Mouse (Mus musculus) erythroid progenitor cell, adult 5-6 weeks (primary cell): ENCODE measurements around the gene Sp4. TPM values are rescaled to one million over a fixed set of nuclear protein-coding genes. Genes with fewer than 3 reads are reported as not detected.

Experiments used
- ATAC-seq: replicated peaks from 2 replicates; pipeline ENCODE4 v1.8.0; 2016; ENCODE audit warnings: moderate number of reproducible peaks, mild to moderate bottlenecking, moderate TSS enrichment, inconsistent platforms; ENCODE audit not compliant: poor library complexity, low FRiP score, severe bottlenecking
- total RNA-seq, 2 experiments: library from RNA; stranded (forward) in 1 of 2; stranded (reverse) in 1 of 2; fragments of 150-400 nt in 1 of 2; fragments of 186-747, 209-891 nt in 1 of 2; gene quantifications; 2 replicates each; pipeline versions ENCODE4 v1.2.3 to v1.2.4; 2015 to 2017; ENCODE audit warnings: low replicate concordance in 2 of 2

The Sp4 gene
- total RNA-seq (2015; ENCODE audit: low replicate concordance) (54.1 and 85.8 TPM in 2 replicates), total RNA-seq (2017; ENCODE audit: low replicate concordance) (47.2 and 53.8 TPM in 2 replicates)

- peak; percentile 67 for ATAC-seq
These were observed at the start of gene Sp4 for GRCm38 (mm10) chr12:118301072-118301865. TSS of gene Sp4 (minus strand) at chr12:118301440.

- no peak for ATAC-seq
These were observed 37.9 kb upstream of the Sp4 start for GRCm38 (mm10) chr12:118339107-118339506.

- ATAC-seq = peak; percentile 49; the same call in 1 of the 2 replicates
These were observed 37.0 kb upstream of the Sp4 start for GRCm38 (mm10) chr12:118338243-118338642.

GRCm38 (mm10) chr12:118337291-118337690 is 36.1 kb upstream of the Sp4 start:
- ATAC-seq = no peak

- no peak for ATAC-seq
These were observed 27.6 kb upstream of the Sp4 start for GRCm38 (mm10) chr12:118328739-118329249.

GRCm38 (mm10) chr12:118327566-118327965 is 26.3 kb upstream of the Sp4 start:
- no peak for ATAC-seq

GRCm38 (mm10) chr12:118326161-118326560 is 24.9 kb upstream of the Sp4 start:
- no peak for ATAC-seq

- no peak for ATAC-seq
These were observed 18.8 kb upstream of the Sp4 start for GRCm38 (mm10) chr12:118320076-118320475.

- ATAC-seq = no peak
These were observed 13.2 kb upstream of the Sp4 start for GRCm38 (mm10) chr12:118314477-118314845.

- no peak for ATAC-seq
These were observed 12.7 kb upstream of the Sp4 start for GRCm38 (mm10) chr12:118313805-118314476.

GRCm38 (mm10) chr12:118303586-118303985 is 2.3 kb upstream of the Sp4 start:
- ATAC-seq = 0 out of 2 replicates have a peak, but pooled peaks have one; percentile 3

GRCm38 (mm10) chr12:118303066-118303465 is 1.8 kb upstream of the Sp4 start:
- ATAC-seq = 0 out of 2 replicates have a peak, but pooled peaks have one; percentile 15

GRCm38 (mm10) chr12:118301866-118302835 is 911 bp upstream of the Sp4 start:
- ATAC-seq = peak; percentile 74

- no peak for ATAC-seq
These were observed 527 bp downstream of the Sp4 start for GRCm38 (mm10) chr12:118300754-118301071.

GRCm38 (mm10) chr12:118299956-118300355 is 1.3 kb downstream of the Sp4 start:
- no peak for ATAC-seq

- no peak for ATAC-seq
These were observed 2.1 kb downstream of the Sp4 start for GRCm38 (mm10) chr12:118299172-118299571.

- ATAC-seq = no peak
These were observed 2.7 kb downstream of the Sp4 start for GRCm38 (mm10) chr12:118298516-118298915.

GRCm38 (mm10) chr12:118296236-118296635 is 5.0 kb downstream of the Sp4 start:
- ATAC-seq = no peak

GRCm38 (mm10) chr12:118295793-118296192 is 5.4 kb downstream of the Sp4 start:
- ATAC-seq = no peak

- ATAC-seq = no peak
These were observed 12.3 kb downstream of the Sp4 start for GRCm38 (mm10) chr12:118288947-118289346.
